Mouse (Mus musculus) neural tube, embryonic 14.5 days (tissue): ENCODE results near the gene Acin1. TPM values are rescaled to one million over a fixed set of nuclear protein-coding genes. Genes with fewer than 3 reads are reported as not detected.
"Not testable (repeated sequence)": the region's sequence is repeated elsewhere in the genome, so short reads cannot be mapped to it uniquely, and the experiment has no call there.

Experiments used
- ATAC-seq: fragments of 200-750 bp; cut with Nextera tagmentation; 2 replicates; pipeline ENCODE4 v1.8.0; 2017; ENCODE audit warnings: low read depth, mild to moderate bottlenecking, moderate TSS enrichment, moderate library complexity
- H3K27ac ChIP-seq: fragments of 300-500 bp; sonication (generic); 2 replicates; pipeline ENCODE4 v1.5.1; 2014; ENCODE audit warnings: low read depth, mild to moderate bottlenecking, control low read depth, low read length, moderate library complexity, mixed read lengths
- H3K27me3 ChIP-seq: fragments of 300-500 bp; sonication (generic); 2 replicates; pipeline ENCODE4 v1.6.1; 2014; ENCODE audit warnings: low read length; ENCODE audit not compliant: control insufficient read depth, insufficient read depth
- H3K36me3 ChIP-seq: fragments of 300-500 bp; sonication (generic); 2 replicates; pipeline ENCODE4 v1.6.1; 2014; ENCODE audit warnings: low read length, mixed read lengths; ENCODE audit not compliant: control insufficient read depth, insufficient read depth
- H3K4me1 ChIP-seq: fragments of 300-500 bp; sonication (generic); 2 replicates; pipeline ENCODE4 v1.6.1; 2014; ENCODE audit warnings: low read length; ENCODE audit not compliant: control insufficient read depth, insufficient read depth
- H3K4me2 ChIP-seq: fragments of 300-500 bp; sonication (generic); 2 replicates; pipeline ENCODE4 v1.6.1; 2014; ENCODE audit warnings: mild to moderate bottlenecking, low read depth, low read length, control low read depth
- H3K4me3 ChIP-seq: fragments of 300-500 bp; sonication (generic); 2 replicates; pipeline ENCODE4 v1.5.1; 2014; ENCODE audit warnings: low read depth, low read length, control low read depth, mixed read lengths
- H3K9ac ChIP-seq: fragments of 300-500 bp; sonication (generic); replicated peaks from 2 replicates; pipeline ENCODE4 v1.6.1; 2014; ENCODE audit warnings: low read depth, mild to moderate bottlenecking, control low read depth, low read length, mixed read lengths
- H3K9me3 ChIP-seq: fragments of 300-500 bp; sonication (generic); 2 replicates; pipeline ENCODE4 v1.6.1; 2016; ENCODE audit warnings: low read length; ENCODE audit not compliant: control insufficient read depth
- WGBS: fragments of 180-500 bp; shearing (Covaris S2); extraction: QIAGEN DNeasy Blood & Tissue Kit; methylation state at CpG from one replicate; pipeline ENCODE4 v1.1.7; 2014; 5-methylcytosine and 5-hydroxymethylcytosine counted together
- polyA plus RNA-seq: library from polyadenylated mRNA; unstranded; fragments of >200 nt; fragmentation: Nextera tagmentation; extraction: Ambion mirVana; gene quantifications from 2 replicates; pipeline ENCODE4 v1.2.1, GENCODE M21; 2014

Acin1 gene
- polyA plus RNA-seq, 1 experiment from 2014 or later, result 118 TPM

GRCm38 (mm10) chr14:54616226-54616825, 70.4 kb downstream of the Acin1 start:
- Histone ChIP-seq H3K9ac (no peak overlapping the region), H3K27ac (no peak overlapping the region), H3K9me3 (no peaks in the 10 kb centered on the region), H3K4me1 (peaks cover 7% of the 10 kb centered on the region; the same call in 1 of the 2 replicates), H3K4me2 (no peak overlapping the region; the same call in 1 of the 2 replicates), H3K36me3 (peaks cover 15% of the 10 kb centered on the region; the same call in 1 of the 2 replicates), H3K27me3 (no peaks in the 10 kb centered on the region), H3K4me3 (no peak overlapping the region)
- 93% methylated on average over 16 of the region's 16 CpGs for WGBS
- no peak for ATAC-seq

- not testable (repeated sequence) for H3K4me1 ChIP-seq, H3K4me2 ChIP-seq, H3K4me3 ChIP-seq, H3K27me3 ChIP-seq, H3K27ac ChIP-seq, H3K9me3 ChIP-seq, ATAC-seq, H3K9ac ChIP-seq
- 97% methylated on average over 13 of the region's 16 CpGs for WGBS
- peaks cover 15% of the 10 kb centered on the region; the same call in 1 of the 2 replicates for H3K36me3 ChIP-seq
These were observed 72.6 kb downstream of the Acin1 start for GRCm38 (mm10) chr14:54614130-54614529.

DNA sequence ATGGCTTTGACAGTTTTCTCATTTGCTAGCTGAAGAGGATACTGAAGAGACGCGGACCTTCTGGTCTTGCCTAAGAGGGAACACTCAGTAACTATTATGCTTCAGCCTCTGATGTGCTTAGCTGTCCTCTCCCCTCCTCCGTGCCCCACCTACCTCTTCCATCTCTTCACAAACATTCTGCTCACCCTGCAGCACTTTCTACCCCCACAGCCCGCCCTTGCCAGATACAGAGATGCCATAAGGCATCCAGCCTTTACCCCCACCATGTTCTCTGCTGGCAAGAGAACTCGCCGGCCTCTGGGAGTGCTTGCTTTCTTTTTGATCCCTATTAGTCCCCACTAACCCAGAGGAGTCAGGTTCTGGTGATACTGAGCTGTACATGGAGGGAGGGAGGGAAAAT, 76.1 kb downstream of the Acin1 start:
- Histone ChIP-seq H3K4me2 (no peak overlapping the region), H3K4me3 (no peak overlapping the region), H3K9me3 (no peaks in the 10 kb centered on the region), H3K4me1 (no peaks in the 10 kb centered on the region), H3K9ac (no peak overlapping the region), H3K27me3 (no peaks in the 10 kb centered on the region), H3K36me3 (peaks cover 15% of the 10 kb centered on the region; the same call in 1 of the 2 replicates), H3K27ac (no peak overlapping the region)
- 84% methylated on average over 6 of the region's 6 CpGs for WGBS
- ATAC-seq, result no peak

DNA sequence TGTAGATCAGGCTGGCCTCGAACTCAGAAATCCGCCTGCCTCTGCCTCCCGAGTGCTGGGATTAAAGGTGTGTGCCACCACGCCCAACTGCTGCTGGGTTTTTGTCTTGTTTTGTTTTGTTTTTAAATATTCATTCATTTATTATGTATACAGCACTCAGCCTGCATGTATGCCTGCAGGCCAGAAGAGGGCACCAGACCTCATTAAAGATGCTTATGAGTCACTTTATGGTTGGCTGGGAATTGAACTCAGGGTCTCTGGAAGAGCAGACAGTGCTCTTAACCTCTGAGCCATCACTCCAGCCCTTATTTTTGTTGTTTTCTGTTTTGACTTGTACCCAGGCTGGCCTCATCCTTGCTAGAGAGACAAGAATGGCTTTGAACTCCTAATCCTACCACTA, 76.8 kb downstream of the Acin1 start:
- H3K9me3 ChIP-seq, result no peaks in the 10 kb centered on the region
- no peak overlapping the region for H3K4me2 ChIP-seq
- H3K27me3 ChIP-seq, result no peaks in the 10 kb centered on the region
- H3K27ac ChIP-seq, result no peak overlapping the region
- H3K4me1 ChIP-seq, result peaks cover 5% of the 10 kb centered on the region; the same call in 1 of the 2 replicates
- ATAC-seq, result no peak
- WGBS, result 79% methylated on average over 4 of the region's 4 CpGs
- H3K4me3 ChIP-seq, result no peak overlapping the region
- peaks cover 15% of the 10 kb centered on the region; the same call in 1 of the 2 replicates for H3K36me3 ChIP-seq
- no peak overlapping the region for H3K9ac ChIP-seq

DNA sequence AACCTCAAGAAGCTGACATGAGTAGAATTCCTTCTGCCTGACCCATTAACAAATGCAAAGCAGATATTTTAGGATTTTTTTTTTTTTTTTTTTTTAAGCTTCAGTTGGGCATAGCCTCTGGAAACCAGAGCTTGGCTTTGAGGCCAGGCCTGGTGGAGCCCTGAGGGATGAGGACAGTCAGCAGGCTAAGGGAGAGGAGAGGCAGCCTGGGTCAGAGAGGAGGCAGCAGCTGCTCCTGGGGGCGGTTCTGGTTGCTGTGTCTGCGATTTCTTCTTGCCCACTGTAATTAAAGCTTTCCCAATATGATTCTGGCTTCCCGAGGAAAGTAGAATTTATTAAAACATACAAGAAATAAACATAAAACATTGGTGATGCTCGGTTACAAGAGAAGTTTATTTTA, 77.5 kb downstream of the Acin1 start:
- Histone ChIP-seq H3K9ac (no peak overlapping the region), H3K27ac (no peak overlapping the region)

DNA sequence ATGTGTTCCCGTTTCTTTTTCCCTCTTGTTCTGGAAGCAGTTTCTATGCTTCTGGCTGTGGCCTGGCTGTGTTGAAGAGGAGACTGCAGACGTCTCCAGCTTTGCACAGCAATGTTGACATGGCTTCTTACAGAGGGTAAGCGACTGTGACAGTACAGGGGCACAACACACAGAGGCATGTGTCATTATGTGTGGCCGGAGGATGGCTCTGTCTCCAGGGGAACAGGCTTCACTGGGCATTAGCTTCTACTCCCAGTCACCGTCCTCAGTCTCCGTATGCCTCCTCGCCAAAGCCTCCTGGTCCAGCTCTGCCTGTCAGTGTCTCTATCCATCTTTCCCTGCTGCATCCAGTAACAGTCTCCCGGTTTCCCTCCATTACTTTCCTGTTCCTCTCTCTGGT, 79.5 kb downstream of the Acin1 start:
- Histone ChIP-seq H3K36me3 (0 out of 2 replicates have a peak, but pooled peaks cover 6% of the 10 kb centered on the region), H3K4me3 (no peak overlapping the region), H3K27me3 (no peaks in the 10 kb centered on the region), H3K9ac (no peak overlapping the region), H3K4me2 (no peak overlapping the region), H3K27ac (no peak overlapping the region), H3K4me1 (peaks cover 17% of the 10 kb centered on the region; the same call in 1 of the 2 replicates), H3K9me3 (no peaks in the 10 kb centered on the region)
- WGBS, result 49% methylated on average over 8 of the region's 8 CpGs
- no peak for ATAC-seq

More for the DNA sequence above, 77.5 kb downstream of the Acin1 start:
- Histone ChIP-seq H3K4me2 (no peak overlapping the region), H3K4me1 (peaks cover 7% of the 10 kb centered on the region; the same call in 1 of the 2 replicates), H3K36me3 (peaks cover 15% of the 10 kb centered on the region; the same call in 1 of the 2 replicates), H3K27me3 (no peaks in the 10 kb centered on the region), H3K9me3 (no peaks in the 10 kb centered on the region), H3K4me3 (no peak overlapping the region)
- WGBS, result 69% methylated on average over 4 of the region's 4 CpGs
- ATAC-seq, result no peak

DNA sequence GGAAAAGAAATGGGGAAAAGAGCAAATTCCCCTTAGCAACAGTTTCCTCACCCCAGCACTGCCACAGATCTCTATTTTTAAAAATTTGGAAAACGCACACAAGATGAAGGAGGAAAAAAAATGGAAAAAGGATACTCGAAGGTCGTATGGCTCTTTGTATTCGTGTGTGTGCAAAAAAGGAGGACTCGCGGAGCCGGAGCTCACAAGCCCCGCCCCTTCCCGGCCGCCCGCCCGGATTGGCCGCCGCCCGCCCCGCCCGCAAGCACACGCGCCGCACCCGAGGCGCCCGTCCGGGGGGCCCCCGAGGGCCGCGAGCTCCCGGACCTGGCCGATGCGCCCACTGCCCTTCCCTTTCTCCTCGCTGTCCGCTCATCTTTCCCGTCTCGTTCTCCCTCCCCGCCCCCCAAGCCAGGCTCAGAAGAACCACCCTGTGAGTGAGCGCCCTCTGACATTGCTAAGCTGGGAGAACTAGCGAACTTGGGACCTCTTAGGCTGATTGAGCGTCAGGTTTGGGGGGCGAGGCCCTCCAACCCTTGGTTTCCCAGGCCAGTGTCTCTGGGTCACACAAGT, 80.9 kb downstream of the Acin1 start, which contains the start of gene 4931414P19Rik:
Gene 4931414P19Rik (minus strand): TSS at position 242 of the 570 bp plus-strand sequence.
- Histone ChIP-seq H3K9ac (peak within 1 kb of the TSS; percentile 25; the same call in 1 of the 2 replicates), H3K27me3 (no peaks in the 10 kb centered on the region), H3K27ac (peak within 1 kb of the TSS; percentile 72), H3K36me3 (no peaks in the 10 kb centered on the region), H3K4me1 (peaks cover 17% of the 10 kb centered on the region; the same call in 1 of the 2 replicates), H3K9me3 (no peaks in the 10 kb centered on the region), H3K4me2 (peak within 1 kb of the TSS; percentile 51), H3K4me3 (peak within 1 kb of the TSS; percentile 35)
- 1% methylated on average over 33 of the region's 39 CpGs for WGBS
- ATAC-seq, result peak; percentile 29; the same call in 1 of the 2 replicates

GRCm38 (mm10) chr14:54603686-54604085, 83.0 kb downstream of the Acin1 start:
- Histone ChIP-seq H3K36me3 (no peaks in the 10 kb centered on the region), H3K4me1 (peaks cover 17% of the 10 kb centered on the region; the same call in 1 of the 2 replicates), H3K27me3 (no peaks in the 10 kb centered on the region), H3K4me3 (peak overlapping the region; percentile 56), H3K4me2 (peak overlapping the region; percentile 48), H3K9me3 (no peaks in the 10 kb centered on the region), H3K27ac (peak overlapping the region; percentile 96), H3K9ac (no peak overlapping the region)
- 83% methylated on average over 8 of the region's 8 CpGs for WGBS
- ATAC-seq, result no peak

DNA sequence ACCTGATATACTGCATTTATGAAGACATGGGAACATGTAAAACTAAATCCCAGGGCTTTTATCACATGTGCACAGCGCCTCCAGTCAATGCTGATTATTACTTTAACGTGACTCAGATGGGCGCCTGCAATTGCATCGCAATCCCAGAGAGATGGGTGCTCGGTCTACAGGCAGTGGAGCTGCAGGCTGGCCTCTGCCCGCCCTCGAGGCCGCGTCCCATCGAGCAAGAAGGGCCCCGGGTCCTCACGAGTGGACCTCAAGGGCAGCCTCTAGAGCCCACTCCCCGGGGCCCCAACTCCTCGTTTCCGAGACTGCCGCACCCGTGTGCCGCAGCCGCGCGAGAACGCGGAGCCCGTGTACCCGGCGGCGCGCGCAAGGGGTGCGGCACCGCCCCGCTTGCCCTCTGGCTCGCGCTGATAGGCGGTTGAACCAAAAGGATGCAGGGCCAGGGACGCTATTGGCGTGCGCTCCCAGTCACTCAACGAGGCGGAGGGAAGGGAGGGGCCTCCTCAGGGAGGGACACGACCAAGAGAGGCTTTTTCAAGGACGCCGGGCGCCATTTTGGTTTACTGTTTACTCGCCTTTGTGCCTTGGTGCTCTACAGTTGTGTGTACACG, 83.6 kb downstream of the Acin1 start:
- Histone ChIP-seq H3K4me2 (peak overlapping the region; percentile 48), H3K4me3 (peak overlapping the region; percentile 56), H3K9me3 (no peaks in the 10 kb centered on the region), H3K9ac (peak overlapping the region; percentile 73), H3K27me3 (no peaks in the 10 kb centered on the region), H3K27ac (peak overlapping the region; percentile 96), H3K36me3 (no peaks in the 10 kb centered on the region), H3K4me1 (peaks cover 17% of the 10 kb centered on the region; the same call in 1 of the 2 replicates)
- under 1% methylated on average over 46 of the region's 46 CpGs for WGBS
- ATAC-seq, result peak; percentile 99
